Mouse (Mus musculus): ENCODE results near the gene Rpl36a. TPM values are rescaled to one million over a fixed set of nuclear protein-coding genes. Genes with fewer than 3 reads are reported as not detected.

Rpl36a gene
- polyA plus RNA-seq, 1 experiment from 2014 or later: 149 TPM

DNA sequence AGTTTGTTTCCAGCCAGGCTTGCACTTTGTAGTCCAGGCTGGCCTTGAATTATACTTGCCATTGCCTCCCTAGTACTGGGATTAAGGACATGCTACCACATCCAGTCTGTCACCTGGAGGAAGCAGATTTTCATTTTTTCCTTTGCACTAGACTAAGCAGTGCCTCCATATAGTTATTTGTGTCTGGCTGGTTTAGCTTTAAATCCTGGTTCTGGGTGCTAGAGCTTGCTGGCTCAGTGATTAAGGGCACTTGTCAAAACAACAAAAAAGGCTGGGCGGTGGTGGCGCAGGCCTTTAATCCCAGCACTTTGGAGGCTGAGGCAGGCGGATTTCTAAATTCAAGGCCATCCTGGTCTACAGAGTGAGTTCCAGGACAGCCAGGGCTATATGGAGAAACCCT, 3.5 kb downstream of the Rpl36a start:
- Histone ChIP-seq H3K9me3 (ENCODE audit: control insufficient read depth, low read length) (no peaks in the 10 kb centered on the region), H3K4me1 (ENCODE audit: control insufficient read depth, insufficient read depth, low read depth, low read length) (peaks cover 6% of the 10 kb centered on the region), H3K27ac (ENCODE audit: low read depth, low read length) (no peak overlapping the region), H3K27me3 (replicated peaks; ENCODE audit: control insufficient read depth, insufficient read depth, low read length) (no peaks in the 10 kb centered on the region), H3K4me3 (ENCODE audit: low read length) (no peak overlapping the region), H3K4me2 (ENCODE audit: low read length) (no peak overlapping the region), H3K9ac (ENCODE audit: low read depth, low read length) (no peak overlapping the region), H3K36me3 (ENCODE audit: control insufficient read depth, insufficient read depth, low read length) (peaks cover 5% of the 10 kb centered on the region; the same call in 1 of the 2 replicates)
- no peak for ATAC-seq
- 91% methylated on average over 3 of the region's 3 CpGs for WGBS

- no peaks in the 10 kb centered on the region for H3K27me3 ChIP-seq (replicated peaks; ENCODE audit: control insufficient read depth, insufficient read depth, low read length)
- H3K4me2 ChIP-seq (ENCODE audit: low read length): no peak overlapping the region
- H3K9me3 ChIP-seq (ENCODE audit: control insufficient read depth, low read length): no peaks in the 10 kb centered on the region
- WGBS: 77% methylated on average over 5 of the region's 5 CpGs
- H3K4me1 ChIP-seq (ENCODE audit: control insufficient read depth, insufficient read depth, low read depth, low read length): peaks cover 6% of the 10 kb centered on the region
- no peak overlapping the region for H3K27ac ChIP-seq (ENCODE audit: low read depth, low read length)
- H3K4me3 ChIP-seq (ENCODE audit: low read length): no peak overlapping the region
- no peak for ATAC-seq
- no peak overlapping the region for H3K9ac ChIP-seq (ENCODE audit: low read depth, low read length)
- H3K36me3 ChIP-seq (ENCODE audit: control insufficient read depth, insufficient read depth, low read length): peaks cover 5% of the 10 kb centered on the region; the same call in 1 of the 2 replicates
Measured at GRCm38 (mm10) chrX:134589836-134590235, 4.4 kb downstream of the Rpl36a start.

DNA sequence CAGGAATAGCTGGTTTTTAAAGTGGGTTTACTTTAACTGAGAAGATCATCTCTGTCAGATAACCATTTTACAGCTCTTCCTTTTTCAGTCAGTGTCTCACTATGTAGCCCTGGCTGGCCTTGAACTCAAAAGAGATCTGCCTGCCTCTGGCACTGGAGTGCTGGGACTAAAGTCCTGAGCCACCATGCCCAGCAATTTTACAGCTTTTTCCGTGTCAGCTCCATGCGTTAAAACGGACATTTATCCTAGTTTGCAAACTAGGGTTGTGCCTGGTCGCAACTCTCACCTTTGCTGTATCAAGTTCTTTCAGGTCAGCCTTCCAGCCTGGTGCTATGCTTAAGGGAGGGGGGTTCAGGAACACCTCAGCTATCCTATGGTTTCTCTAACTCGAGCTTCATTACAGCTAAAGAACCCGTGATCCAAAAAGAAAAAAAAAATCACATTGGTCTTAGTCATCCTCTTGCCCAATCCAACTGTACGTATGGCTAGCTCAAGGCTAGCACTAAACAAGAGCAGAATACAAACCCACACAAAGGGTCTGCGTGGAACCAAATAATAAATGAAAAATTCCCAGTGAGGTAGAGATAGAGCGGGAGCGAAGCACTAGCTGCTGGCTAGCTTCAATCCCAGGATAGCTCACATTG, 14.6 kb downstream of the Rpl36a start:
- no peaks in the 10 kb centered on the region for H3K27me3 ChIP-seq (replicated peaks; ENCODE audit: control insufficient read depth, insufficient read depth, low read length)
- no peak for ATAC-seq
- H3K4me1 ChIP-seq (ENCODE audit: control insufficient read depth, insufficient read depth, low read depth, low read length): no peaks in the 10 kb centered on the region
- peak overlapping the region; percentile 52 for H3K4me2 ChIP-seq (ENCODE audit: low read length)
- H3K4me3 ChIP-seq (ENCODE audit: low read length): peak overlapping the region; percentile 53
- H3K9me3 ChIP-seq (ENCODE audit: control insufficient read depth, low read length): no peaks in the 10 kb centered on the region
- H3K9ac ChIP-seq (ENCODE audit: low read depth, low read length): peak overlapping the region; percentile 53
- 32% methylated on average over 10 of the region's 10 CpGs for WGBS
- peak overlapping the region; percentile 67 for H3K27ac ChIP-seq (ENCODE audit: low read depth, low read length)
- H3K36me3 ChIP-seq (ENCODE audit: control insufficient read depth, insufficient read depth, low read length): no peaks in the 10 kb centered on the region

- H3K27ac ChIP-seq (ENCODE audit: low read depth, low read length): peak within 1 kb of the TSS; percentile 93
- 18% methylated on average over 33 of the region's 33 CpGs for WGBS
Measured at GRCm38 (mm10) chrX:134600659-134601379, 15.4 kb downstream of the Rpl36a start, which contains the start of the genes Gla and Hnrnph2. Gene Gla (minus strand): TSS chrX:134601125. Gene Hnrnph2 (plus strand): TSS chrX:134601179.

DNA sequence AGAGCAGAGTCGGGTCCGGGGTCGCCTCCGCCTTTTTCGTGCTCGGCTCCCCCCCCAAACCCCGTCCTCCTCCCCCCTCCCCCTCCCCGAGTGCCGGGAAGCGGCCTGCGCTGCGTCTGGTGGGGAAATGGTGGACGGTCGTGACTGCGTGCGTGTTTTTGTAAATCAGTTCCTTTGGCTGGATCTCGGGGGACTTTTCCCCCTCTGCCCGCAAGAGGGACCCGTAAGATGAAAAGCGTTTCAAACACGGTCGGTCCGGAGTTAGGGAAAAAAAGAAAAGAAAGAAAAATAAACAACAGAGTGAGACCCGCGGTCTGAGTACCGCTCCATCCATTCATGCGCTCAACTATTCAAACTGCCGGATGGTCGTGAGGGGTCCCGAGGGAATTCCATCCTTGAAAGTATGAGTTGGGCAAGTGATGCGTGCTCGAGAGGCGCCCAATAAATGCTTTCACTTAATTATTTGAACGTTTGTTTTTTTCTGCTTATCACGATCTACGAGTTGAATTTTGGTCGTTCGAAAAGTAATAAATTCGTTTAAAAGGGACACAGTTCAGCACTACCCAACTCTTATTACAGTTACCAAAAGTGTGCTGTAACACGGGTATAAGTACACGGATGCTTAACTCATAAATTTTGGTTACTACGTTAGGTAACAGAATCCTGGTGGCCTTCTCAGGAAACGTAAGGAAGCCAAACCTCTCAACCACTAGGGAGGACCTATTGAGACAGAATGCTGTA, 16.1 kb downstream of the Rpl36a start:
- H3K36me3 ChIP-seq (ENCODE audit: control insufficient read depth, insufficient read depth, low read length): no peaks in the 10 kb centered on the region
- H3K9ac ChIP-seq (ENCODE audit: low read depth, low read length): peak overlapping the region; percentile 62
- WGBS: 23% methylated on average over 37 of the region's 43 CpGs
- no peaks in the 10 kb centered on the region for H3K27me3 ChIP-seq (replicated peaks; ENCODE audit: control insufficient read depth, insufficient read depth, low read length)
- H3K9me3 ChIP-seq (ENCODE audit: control insufficient read depth, low read length): no peaks in the 10 kb centered on the region
- H3K27ac ChIP-seq (ENCODE audit: low read depth, low read length): peak overlapping the region; percentile 93
- ATAC-seq: peak; percentile 87
- peak overlapping the region; percentile 59 for H3K4me2 ChIP-seq (ENCODE audit: low read length)
- H3K4me3 ChIP-seq (ENCODE audit: low read length): peak overlapping the region; percentile 53
- H3K4me1 ChIP-seq (ENCODE audit: control insufficient read depth, insufficient read depth, low read depth, low read length): no peaks in the 10 kb centered on the region

More at GRCm38 (mm10) chrX:134600659-134601379, 15.4 kb downstream of the Rpl36a start, which contains the start of the genes Gla and Hnrnph2:
- Histone ChIP-seq H3K4me1 (ENCODE audit: control insufficient read depth, insufficient read depth, low read depth, low read length) (no peaks in the 10 kb centered on the region), H3K9me3 (ENCODE audit: control insufficient read depth, low read length) (no peaks in the 10 kb centered on the region), H3K9ac (ENCODE audit: low read depth, low read length) (peak within 1 kb of the TSS; percentile 62), H3K4me3 (ENCODE audit: low read length) (peak within 1 kb of the TSS; percentile 53), H3K4me2 (ENCODE audit: low read length) (peak within 1 kb of the TSS; percentile 59), H3K27me3 (replicated peaks; ENCODE audit: control insufficient read depth, insufficient read depth, low read length) (no peaks in the 10 kb centered on the region), H3K36me3 (ENCODE audit: control insufficient read depth, insufficient read depth, low read length) (no peaks in the 10 kb centered on the region)
- ATAC-seq: peak; percentile 98

DNA sequence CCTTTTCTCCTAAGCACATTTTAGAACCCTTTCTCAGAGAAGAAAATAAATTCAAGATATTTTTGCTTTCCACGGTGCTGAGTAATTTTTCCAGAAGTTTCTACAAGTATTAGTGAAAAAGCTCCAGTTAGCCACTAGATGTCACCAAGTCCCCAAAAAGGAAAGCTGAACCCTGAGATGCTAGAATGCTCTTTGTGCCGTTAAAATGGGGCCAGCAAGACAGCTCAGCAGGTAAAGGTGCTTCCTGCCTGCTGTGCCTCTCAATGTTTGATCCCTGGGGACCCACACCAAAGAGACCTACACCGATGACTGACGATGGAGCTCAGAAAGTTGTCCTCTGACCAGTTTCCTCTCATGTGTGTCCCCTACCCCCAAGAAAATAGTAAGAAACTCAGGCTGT, 24.0 kb downstream of the Rpl36a start:
- Histone ChIP-seq H3K36me3 (ENCODE audit: control insufficient read depth, insufficient read depth, low read length) (no peaks in the 10 kb centered on the region), H3K4me2 (ENCODE audit: low read length) (no peak overlapping the region), H3K27me3 (replicated peaks; ENCODE audit: control insufficient read depth, insufficient read depth, low read length) (no peaks in the 10 kb centered on the region), H3K4me3 (ENCODE audit: low read length) (no peak overlapping the region), H3K4me1 (ENCODE audit: control insufficient read depth, insufficient read depth, low read depth, low read length) (no peaks in the 10 kb centered on the region), H3K9ac (ENCODE audit: low read depth, low read length) (no peak overlapping the region), H3K9me3 (ENCODE audit: control insufficient read depth, low read length) (no peaks in the 10 kb centered on the region), H3K27ac (ENCODE audit: low read depth, low read length) (no peak overlapping the region)
- no peak for ATAC-seq
- 31% methylated on average over 4 of the region's 4 CpGs for WGBS

DNA sequence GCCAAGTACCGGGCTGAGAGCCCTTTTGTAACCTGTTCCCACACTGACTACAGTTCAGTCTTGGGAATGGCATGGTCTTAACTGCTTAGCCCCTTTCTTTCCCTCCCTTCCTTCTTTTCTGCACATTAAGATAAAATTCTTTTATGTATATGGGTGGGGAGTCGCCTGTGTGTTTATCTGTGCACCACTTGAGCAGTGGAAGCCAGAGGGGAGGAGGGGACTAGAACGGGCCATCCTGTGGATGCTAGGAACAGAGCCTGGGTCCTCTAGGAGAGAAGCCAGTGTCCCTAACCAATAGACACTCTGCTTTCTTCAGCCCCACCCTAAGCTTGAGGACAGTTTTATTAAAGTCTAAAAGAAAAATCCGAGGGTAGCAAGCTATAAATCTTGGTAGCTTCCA, 25.5 kb downstream of the Rpl36a start:
- H3K4me1 ChIP-seq (ENCODE audit: control insufficient read depth, insufficient read depth, low read depth, low read length): no peaks in the 10 kb centered on the region
- H3K27me3 ChIP-seq (replicated peaks; ENCODE audit: control insufficient read depth, insufficient read depth, low read length): no peaks in the 10 kb centered on the region
- WGBS: 91% methylated on average over 4 of the region's 4 CpGs
- H3K4me3 ChIP-seq (ENCODE audit: low read length): no peak overlapping the region
- no peaks in the 10 kb centered on the region for H3K9me3 ChIP-seq (ENCODE audit: control insufficient read depth, low read length)
- ATAC-seq: no peak
- no peak overlapping the region for H3K9ac ChIP-seq (ENCODE audit: low read depth, low read length)
- H3K36me3 ChIP-seq (ENCODE audit: control insufficient read depth, insufficient read depth, low read length): no peaks in the 10 kb centered on the region
- no peak overlapping the region for H3K4me2 ChIP-seq (ENCODE audit: low read length)
- no peak overlapping the region for H3K27ac ChIP-seq (ENCODE audit: low read depth, low read length)

DNA sequence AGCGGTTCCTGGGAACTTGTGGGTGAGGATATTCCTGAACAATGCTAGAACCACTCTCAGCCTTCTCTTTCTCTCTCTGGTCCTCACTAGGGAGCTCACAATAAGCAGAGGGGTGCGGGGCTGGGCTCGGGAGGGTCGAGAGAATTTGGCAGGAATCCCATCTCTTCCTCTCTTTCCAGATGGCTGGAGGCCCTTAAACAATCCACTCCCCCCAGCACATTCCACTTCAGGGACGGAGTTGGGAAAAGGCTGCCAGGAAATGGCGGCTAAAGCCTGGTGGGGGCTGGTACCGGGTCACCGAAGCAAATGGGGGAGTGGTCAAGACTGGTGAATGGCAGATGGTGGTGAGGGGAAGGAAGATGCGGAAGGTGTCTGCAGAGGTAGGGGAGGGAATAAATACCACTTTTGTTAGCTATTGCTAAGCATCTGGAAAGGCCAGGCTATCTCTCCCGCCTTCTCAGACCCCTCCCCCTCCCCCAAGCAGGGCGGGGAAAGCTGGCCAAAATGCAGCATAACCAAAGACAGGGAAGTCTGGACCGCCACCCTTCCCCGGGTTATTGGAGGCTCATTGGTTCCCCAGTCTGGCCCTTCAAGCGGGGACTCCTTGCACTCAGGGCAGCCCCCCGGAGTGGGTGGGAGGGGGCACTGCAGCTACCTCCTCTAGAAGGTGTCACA, 27.0 kb downstream of the Rpl36a start:
- WGBS: 19% methylated on average over 15 of the region's 15 CpGs

More for the DNA sequence above, 27.0 kb downstream of the Rpl36a start:
- Histone ChIP-seq H3K27ac (ENCODE audit: low read depth, low read length) (peak overlapping the region; percentile 78), H3K4me3 (ENCODE audit: low read length) (peak overlapping the region; percentile 35), H3K9ac (ENCODE audit: low read depth, low read length) (peak overlapping the region; percentile 55), H3K36me3 (ENCODE audit: control insufficient read depth, insufficient read depth, low read length) (no peaks in the 10 kb centered on the region), H3K9me3 (ENCODE audit: control insufficient read depth, low read length) (no peaks in the 10 kb centered on the region), H3K4me2 (ENCODE audit: low read length) (peak overlapping the region; percentile 57), H3K4me1 (ENCODE audit: control insufficient read depth, insufficient read depth, low read depth, low read length) (no peaks in the 10 kb centered on the region), H3K27me3 (replicated peaks; ENCODE audit: control insufficient read depth, insufficient read depth, low read length) (no peaks in the 10 kb centered on the region)
- ATAC-seq: peak; percentile 90

Data from hindbrain, embryonic 16.5 days (tissue).